ENCODE assay signal across 11 mouse cellular contexts in genomic region chr14:36450126-36450525, GRCm38 (mm10).
"Had no signal": no experiment of that assay in that cellular context is flagged by ENCODE, and none has a peak within 500 bp of the region (broad histone marks: within the 10 kb centered on the region; RNA-seq: fewer than 3 reads in every experiment).

No protein-coding gene starts in this region.

- DNase-seq: retina, postnatal 1 day; right cerebral cortex, adult 18-20 months; right cerebral cortex, postnatal 25 days; right cerebral cortex, postnatal 4 days; spleen, adult 18-20 months; thymus, adult 18-20 months; thymus, adult 2 months; thymus, postnatal 14 days; thymus, postnatal 25 days; thymus, postnatal 36 days; thymus, postnatal 4 days had no signal
